Mouse (Mus musculus) bone marrow, adult 2 months (tissue): Measurements from ENCODE around the gene Arhgef28.

ENCODE experiments used
- CTCF ChIP-seq: fragments of 200-500 bp; IDR thresholded peaks from 2 replicates; pipeline ENCODE4 v1.5.1; 2011; ENCODE audit warnings: low read length, control low read depth; ENCODE audit not compliant: control insufficient read depth, insufficient read depth
- POLR2A ChIP-seq: fragments of 200-500 bp; IDR thresholded peaks from 2 replicates; pipeline ENCODE4 v1.6.1; 2011; ENCODE audit warnings: low read depth, mild to moderate bottlenecking, control low read depth, low read length, borderline replicate concordance; ENCODE audit not compliant: control insufficient read depth

GRCm38 (mm10) chr13:98241531-98242282 is 35.5 kb upstream of the Arhgef28 start:
- TF ChIP-seq POLR2A (no peak), CTCF (no peak)
